Mouse (Mus musculus) embryonic facial prominence, embryonic 12.5 days (tissue): ENCODE results near the gene Prl8a6. TPM values are rescaled to one million over a fixed set of nuclear protein-coding genes. Genes with fewer than 3 reads are reported as not detected.

Experiments used
- ATAC-seq: fragments of 200-750 bp; cut with Nextera tagmentation; 2 replicates; pipeline ENCODE4 v1.8.0; 2017; ENCODE audit not compliant: insufficient number of reproducible peaks, insufficient read depth, low FRiP score, low TSS enrichment
- H3K27ac ChIP-seq: fragments of 300-500 bp; sonication (generic); 2 replicates; pipeline ENCODE4 v1.5.1; 2016; ENCODE audit warnings: mild to moderate bottlenecking
- H3K27me3 ChIP-seq: fragments of 300-500 bp; sonication (generic); 2 replicates; pipeline ENCODE4 v1.6.1; 2016; ENCODE audit warnings: mild to moderate bottlenecking, moderate library complexity
- H3K36me3 ChIP-seq: fragments of 300-500 bp; sonication (generic); 2 replicates; pipeline ENCODE4 v1.6.1; 2016; ENCODE audit warnings: mild to moderate bottlenecking
- H3K4me1 ChIP-seq: fragments of 300-500 bp; sonication (generic); 2 replicates; pipeline ENCODE4 v1.6.1; 2016
- H3K4me2 ChIP-seq: fragments of 300-500 bp; sonication (generic); replicated peaks from 2 replicates; pipeline ENCODE4 v1.6.1; 2016; ENCODE audit warnings: mild to moderate bottlenecking, moderate library complexity
- H3K4me3 ChIP-seq: fragments of 300-500 bp; sonication (generic); 2 replicates; pipeline ENCODE4 v1.5.1; 2016; ENCODE audit warnings: mild to moderate bottlenecking
- H3K9ac ChIP-seq: fragments of 300-500 bp; sonication (generic); 2 replicates; pipeline ENCODE4 v1.6.1; 2016; ENCODE audit warnings: mild to moderate bottlenecking, moderate library complexity
- H3K9me3 ChIP-seq: fragments of 300-500 bp; sonication (generic); 2 replicates; pipeline ENCODE4 v1.6.1; 2016; ENCODE audit warnings: mild to moderate bottlenecking, moderate library complexity
- WGBS: fragments of 180-500 bp; shearing (Covaris S2); methylation state at CpG from one replicate; pipeline ENCODE4 v1.1.7; 2016; 5-methylcytosine and 5-hydroxymethylcytosine counted together
- polyA plus RNA-seq: library from polyadenylated mRNA; unstranded; fragments of >200 nt; fragmentation: Nextera tagmentation; extraction: Ambion mirVana; gene quantifications from 2 replicates; pipeline ENCODE4 v1.2.1, GENCODE M21; 2016

Gene Prl8a6
- polyA plus RNA-seq, result not detected in 2 replicates

GRCm38 (mm10) chr13:27438588-27438987 is at the start of gene Prl8a6:
TSS of gene Prl8a6 (minus strand) at chr13:27438688.
- no peaks in the 10 kb centered on the region for H3K27me3 ChIP-seq
- ATAC-seq, result no peak
- WGBS, result 88% methylated on average over 3 of the region's 3 CpGs
- no peak within 1 kb of the TSS for H3K4me2 ChIP-seq
- H3K27ac ChIP-seq, result no peak within 1 kb of the TSS
- H3K9ac ChIP-seq, result no peak within 1 kb of the TSS
- H3K4me3 ChIP-seq, result no peak within 1 kb of the TSS
- H3K4me1 ChIP-seq, result no peaks in the 10 kb centered on the region
- H3K9me3 ChIP-seq, result no peaks in the 10 kb centered on the region
- no peaks in the 10 kb centered on the region for H3K36me3 ChIP-seq

DNA sequence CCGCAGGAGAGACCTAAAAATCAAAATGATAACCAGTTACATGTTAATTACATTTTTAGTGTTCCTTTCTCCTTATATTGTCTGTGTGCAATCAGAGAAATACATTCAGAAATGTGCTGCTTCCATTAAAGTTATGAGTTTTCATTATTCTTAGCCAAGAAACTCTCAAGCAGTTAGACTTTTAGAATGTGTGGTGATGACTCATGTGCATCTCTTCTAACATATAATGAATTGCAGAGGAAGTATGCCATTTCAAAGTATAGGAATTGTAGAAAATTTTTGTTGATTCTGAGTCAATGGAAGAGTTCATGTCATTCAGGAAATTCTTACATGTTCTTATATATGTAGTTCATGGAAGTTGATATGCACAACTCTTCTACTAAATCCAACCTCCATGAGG is 5.3 kb downstream of the Prl8a6 start:
- no peak overlapping the region for H3K27ac ChIP-seq
- H3K4me2 ChIP-seq, result no peak overlapping the region
- no peaks in the 10 kb centered on the region for H3K27me3 ChIP-seq
- ATAC-seq, result no peak
- no peaks in the 10 kb centered on the region for H3K4me1 ChIP-seq
- H3K9me3 ChIP-seq, result no peaks in the 10 kb centered on the region
- H3K36me3 ChIP-seq, result no peaks in the 10 kb centered on the region
- no peak overlapping the region for H3K9ac ChIP-seq
- no peak overlapping the region for H3K4me3 ChIP-seq
- WGBS, result 77% methylated on average over 1 of the region's 1 CpGs

DNA sequence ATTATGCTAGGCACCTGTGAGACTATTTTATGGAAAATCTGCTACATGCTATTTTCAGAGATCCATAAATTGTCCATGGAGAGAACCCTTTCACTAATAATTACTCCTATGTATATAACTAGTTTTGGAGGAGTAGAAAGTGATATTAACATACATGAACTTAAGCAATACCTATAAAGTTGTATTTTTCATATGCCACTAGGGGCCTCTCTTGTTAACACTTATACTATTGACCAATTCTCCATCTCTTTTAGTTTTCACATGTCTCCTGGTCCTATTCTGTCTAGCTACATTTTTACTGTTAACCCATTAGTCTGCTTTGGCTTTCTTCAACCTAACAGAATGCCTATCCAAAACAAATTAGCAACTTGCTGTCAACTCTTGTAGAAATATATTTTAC is 24.8 kb downstream of the Prl8a6 start:
- ATAC-seq, result no peak
- H3K4me3 ChIP-seq, result no peak overlapping the region

DNA sequence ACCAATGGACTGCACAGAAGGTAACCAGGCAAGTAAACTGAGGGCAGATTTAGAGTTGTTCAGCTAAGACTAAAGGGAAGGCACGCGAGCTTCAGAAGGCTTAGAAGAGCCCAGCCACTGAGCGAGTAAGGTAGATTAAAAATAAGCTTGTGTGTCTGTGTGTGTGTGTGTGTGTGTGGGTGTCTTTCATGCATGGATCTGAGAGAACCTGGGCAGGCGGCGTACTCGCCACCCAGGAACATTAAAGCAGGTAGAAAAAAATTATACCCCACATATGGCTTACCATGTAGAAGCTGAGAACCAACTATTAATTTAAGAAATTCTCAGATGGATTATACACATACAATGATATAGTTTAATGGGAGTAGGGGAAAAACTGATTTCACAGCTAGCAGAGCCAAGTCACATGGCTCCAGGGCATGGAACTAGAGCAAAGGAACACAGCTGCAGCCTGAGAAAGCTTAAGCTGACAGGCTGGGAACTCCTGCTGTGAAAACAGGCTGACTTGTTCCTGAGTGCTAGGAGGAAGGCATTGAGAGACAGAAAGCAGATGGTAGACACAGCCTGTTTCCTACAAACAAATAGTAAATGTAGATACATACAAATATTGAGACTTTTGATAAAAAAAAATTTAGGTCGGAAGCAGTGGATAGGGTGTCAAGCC is 39.3 kb downstream of the Prl8a6 start:
- no peaks in the 10 kb centered on the region for H3K4me1 ChIP-seq
- 81% methylated on average over 7 of the region's 7 CpGs for WGBS
- no peaks in the 10 kb centered on the region for H3K36me3 ChIP-seq
- ATAC-seq, result no peak
- no peak overlapping the region for H3K4me3 ChIP-seq
- H3K9me3 ChIP-seq, result no peaks in the 10 kb centered on the region
- H3K27me3 ChIP-seq, result no peaks in the 10 kb centered on the region
- no peak overlapping the region for H3K4me2 ChIP-seq
- H3K9ac ChIP-seq, result no peak overlapping the region
- no peak overlapping the region for H3K27ac ChIP-seq

More for the DNA sequence above, 24.8 kb downstream of the Prl8a6 start:
- H3K4me2 ChIP-seq, result no peak overlapping the region
- H3K9ac ChIP-seq, result no peak overlapping the region
- no peaks in the 10 kb centered on the region for H3K9me3 ChIP-seq
- H3K27me3 ChIP-seq, result no peaks in the 10 kb centered on the region
- H3K4me1 ChIP-seq, result no peaks in the 10 kb centered on the region
- H3K27ac ChIP-seq, result no peak overlapping the region
- H3K36me3 ChIP-seq, result no peaks in the 10 kb centered on the region

DNA sequence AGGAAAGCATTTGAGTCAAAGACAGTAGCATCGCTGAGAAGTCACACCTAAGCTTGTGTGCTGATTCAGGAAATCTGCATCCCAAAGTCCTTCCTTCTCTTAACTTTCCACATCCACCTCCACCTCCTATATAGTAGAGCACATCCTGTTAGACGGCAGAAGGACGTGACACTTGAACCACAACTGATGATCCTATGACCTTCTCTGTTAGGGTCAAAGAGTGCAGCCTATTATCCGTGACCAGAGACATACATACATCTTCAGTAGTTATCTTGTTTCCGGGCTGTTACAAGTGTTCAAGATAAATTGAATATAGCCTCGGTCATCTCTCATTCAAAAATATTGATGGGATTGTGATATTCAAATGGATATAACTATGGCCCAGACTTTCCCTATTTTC is 47.7 kb downstream of the Prl8a6 start, which contains the start of gene Prl2b1:
Gene Prl2b1, minus strand, starts transcription at position 101 of the 400 bp plus-strand sequence.
- no peak within 1 kb of the TSS for H3K4me2 ChIP-seq
- H3K36me3 ChIP-seq, result no peaks in the 10 kb centered on the region
- no peak within 1 kb of the TSS for H3K4me3 ChIP-seq
- H3K9ac ChIP-seq, result no peak within 1 kb of the TSS
- 62% methylated on average over 6 of the region's 6 CpGs for WGBS
- no peaks in the 10 kb centered on the region for H3K9me3 ChIP-seq
- no peak within 1 kb of the TSS for H3K27ac ChIP-seq
- ATAC-seq, result no peak
- no peaks in the 10 kb centered on the region for H3K27me3 ChIP-seq
- no peaks in the 10 kb centered on the region for H3K4me1 ChIP-seq

Other genes with a start within 250 kb of the Prl8a6 start
- not detected in 2 replicates for gene Prl3c1, start 242.0 kb downstream of the Prl8a6 start, polyA plus RNA-seq
- 0.56 and 0.69 TPM in 2 replicates for gene Prl3b1, start 196.8 kb downstream of the Prl8a6 start, polyA plus RNA-seq
- gene Prl3a1, start 179.3 kb downstream of the Prl8a6 start, polyA plus RNA-seq, result not detected in 2 replicates
- gene Prl6a1, start 126.1 kb downstream of the Prl8a6 start, polyA plus RNA-seq, result not detected in 2 replicates
- gene Prl8a2, start 93.0 kb downstream of the Prl8a6 start, polyA plus RNA-seq, result not detected in 2 replicates
- not detected in 2 replicates for gene Prl2b1, start 47.8 kb downstream of the Prl8a6 start, polyA plus RNA-seq
- not detected in 2 replicates for gene Prl8a8, start 74.5 kb upstream of the Prl8a6 start, polyA plus RNA-seq
- gene Prl8a9, start 125.9 kb upstream of the Prl8a6 start, polyA plus RNA-seq, result not detected in 2 replicates
- gene Prl8a1, start 143.5 kb upstream of the Prl8a6 start, polyA plus RNA-seq, result not detected in 2 replicates
- not detected in 2 replicates for gene Prl7b1, start 171.9 kb upstream of the Prl8a6 start, polyA plus RNA-seq
- gene Prl7a1, start 203.8 kb upstream of the Prl8a6 start, polyA plus RNA-seq, result not detected in 2 replicates
- gene Prl7a2, start 229.3 kb upstream of the Prl8a6 start, polyA plus RNA-seq, result not detected in 2 replicates